Mouse (Mus musculus) lung, postnatal 0 days (tissue): ENCODE data around the gene Helq. TPM values are rescaled to one million over a fixed set of nuclear protein-coding genes. Genes with fewer than 3 reads are reported as not detected.

Experiments
- ATAC-seq: fragments of 200-750 bp; cut with Nextera tagmentation; 2 replicates; pipeline ENCODE4 v1.8.0; 2017; ENCODE audit warnings: moderate library complexity
- DNase-seq: peaks from one replicate; pipeline ENCODE4 v3.0.0-alpha.2; 2016; ENCODE audit warnings: low spot score
- H3K27ac ChIP-seq: fragments of 300-500 bp; sonication (generic); 2 replicates; pipeline ENCODE4 v1.5.1; 2014; ENCODE audit warnings: antibody characterized with exemption, mild to moderate bottlenecking, low read length, mixed read lengths
- H3K27me3 ChIP-seq: fragments of 300-500 bp; sonication (generic); replicated peaks from 2 replicates; pipeline ENCODE4 v1.6.1; 2014; ENCODE audit warnings: low read length, mixed read lengths; ENCODE audit not compliant: insufficient read depth
- H3K36me3 ChIP-seq: fragments of 300-500 bp; sonication (generic); 2 replicates; pipeline ENCODE4 v1.6.1; 2014; ENCODE audit warnings: low read length, mixed read lengths; ENCODE audit not compliant: insufficient read depth
- H3K4me1 ChIP-seq: fragments of 300-500 bp; sonication (generic); 2 replicates; pipeline ENCODE4 v1.6.1; 2014; ENCODE audit warnings: antibody characterized with exemption, low read depth, low read length, mixed read lengths; ENCODE audit not compliant: insufficient read depth
- H3K4me2 ChIP-seq: fragments of 300-500 bp; sonication (generic); replicated peaks from 2 replicates; pipeline ENCODE4 v1.6.1; 2014; ENCODE audit warnings: low read depth, mild to moderate bottlenecking, low read length, moderate library complexity, mixed read lengths
- H3K4me3 ChIP-seq: fragments of 300-500 bp; sonication (generic); 2 replicates; pipeline ENCODE4 v1.5.1; 2014; ENCODE audit warnings: low read depth, low read length
- H3K9ac ChIP-seq: fragments of 300-500 bp; sonication (generic); replicated peaks from 2 replicates; pipeline ENCODE4 v1.6.1; 2014; ENCODE audit warnings: low read depth, mild to moderate bottlenecking
- H3K9me3 ChIP-seq: fragments of 300-500 bp; sonication (generic); 2 replicates; pipeline ENCODE4 v1.6.1; 2016; ENCODE audit warnings: low read length, mixed read lengths
- CTCF ChIP-seq: IDR thresholded peaks from 2 replicates; pipeline ENCODE4 v1.5.1; 2016; ENCODE audit warnings: antibody characterized with exemption, mild to moderate bottlenecking
- EP300 ChIP-seq: IDR thresholded peaks from 2 replicates; pipeline ENCODE4 v1.6.1; 2016; ENCODE audit warnings: antibody characterized with exemption, mild to moderate bottlenecking, control low read depth
- WGBS: fragments of 180-500 bp; shearing (Covaris S2); extraction: QIAGEN DNeasy Blood & Tissue Kit; methylation state at CpG from one replicate; pipeline ENCODE4 v1.1.7; 2014; 5-methylcytosine and 5-hydroxymethylcytosine counted together
- polyA plus RNA-seq: library from polyadenylated mRNA; unstranded; fragments of >200 nt; fragmentation: Nextera tagmentation; extraction: Ambion mirVana; gene quantifications from 2 replicates; pipeline ENCODE4 v1.2.1, GENCODE M21; 2015

Helq gene
- polyA plus RNA-seq, 1 experiment from 2014 or later = 6.8 TPM

DNA sequence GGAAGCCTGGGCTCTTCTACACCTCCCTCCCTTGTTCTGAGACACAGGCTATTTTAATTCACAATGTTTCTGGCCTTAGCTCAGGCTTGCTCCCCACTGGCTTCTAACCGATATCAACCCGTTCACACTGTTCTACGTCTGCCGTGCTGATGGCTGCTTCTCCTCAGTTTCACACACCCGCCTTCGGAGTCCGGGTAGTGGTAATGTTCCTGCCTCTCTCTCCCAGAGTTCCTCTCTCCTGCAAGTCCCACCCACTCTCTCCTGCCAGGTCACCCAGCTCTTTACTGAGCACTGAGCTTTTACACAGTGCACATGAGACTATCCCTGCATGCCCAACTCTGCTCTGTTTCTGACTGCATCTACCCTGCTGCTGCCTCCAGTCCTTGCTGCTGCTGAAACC, 32.4 kb downstream of the Helq start:
- Histone ChIP-seq H3K9me3 (no peaks in the 10 kb centered on the region), H3K4me2 (no peak overlapping the region), H3K4me3 (no peak overlapping the region), H3K9ac (no peak overlapping the region), H3K4me1 (no peaks in the 10 kb centered on the region), H3K27me3 (no peaks in the 10 kb centered on the region), H3K36me3 (no peaks in the 10 kb centered on the region; the same call in 1 of the 2 replicates), H3K27ac (no peak overlapping the region)
- TF ChIP-seq EP300 (no peak), CTCF (no peak)
- DNase-seq (no peak), ATAC-seq (no peak)
- 85% methylated on average over 7 of the region's 7 CpGs for WGBS

GRCm38 (mm10) chr5:100761736-100762135, 36.7 kb downstream of the Helq start:
- no peaks in the 10 kb centered on the region for H3K9me3 ChIP-seq
- no peak overlapping the region for H3K4me2 ChIP-seq
- no peak for DNase-seq
- ATAC-seq = no peak
- no peaks in the 10 kb centered on the region for H3K36me3 ChIP-seq
- no peak overlapping the region for H3K9ac ChIP-seq
- 84% methylated on average over 7 of the region's 7 CpGs for WGBS
- no peaks in the 10 kb centered on the region for H3K4me1 ChIP-seq
- no peaks in the 10 kb centered on the region for H3K27me3 ChIP-seq
- H3K27ac ChIP-seq = no peak overlapping the region
- no peak overlapping the region for H3K4me3 ChIP-seq
- TF ChIP-seq EP300 = no peak
- TF ChIP-seq CTCF = no peak

- no peaks in the 10 kb centered on the region for H3K27me3 ChIP-seq
- no peaks in the 10 kb centered on the region for H3K36me3 ChIP-seq
- ATAC-seq (no peak), DNase-seq (no peak)
- H3K4me3 ChIP-seq = no peak overlapping the region
- H3K4me2 ChIP-seq = no peak overlapping the region
- no peak overlapping the region for H3K27ac ChIP-seq
- WGBS = 82% methylated on average over 10 of the region's 10 CpGs
- H3K4me1 ChIP-seq = no peaks in the 10 kb centered on the region
- no peak overlapping the region for H3K9ac ChIP-seq
- no peaks in the 10 kb centered on the region for H3K9me3 ChIP-seq
- no peak for TF ChIP-seq CTCF
- TF ChIP-seq EP300 = no peak
These were observed 38.2 kb downstream of the Helq start for GRCm38 (mm10) chr5:100760049-100760663.

DNA sequence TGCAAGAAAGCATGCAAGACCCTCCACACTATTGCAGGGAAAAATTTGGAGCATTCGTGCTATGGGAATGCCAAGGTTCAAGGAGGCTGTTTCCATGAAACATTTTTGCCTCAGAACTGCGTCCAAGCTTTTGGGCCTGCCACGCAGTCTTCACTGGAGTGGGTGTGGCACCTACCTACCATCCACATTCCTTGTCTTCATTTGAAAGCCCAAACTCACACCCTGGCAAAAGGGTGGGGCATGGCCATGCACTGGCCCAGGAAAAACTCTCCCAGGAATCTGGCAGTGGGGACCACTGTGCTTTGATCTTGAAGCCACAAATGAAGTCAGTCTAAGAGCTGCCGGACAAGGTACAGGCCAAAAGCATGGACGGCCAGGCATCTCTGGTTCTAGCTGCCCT, 40.3 kb downstream of the Helq start:
- Histone ChIP-seq H3K27me3 (no peaks in the 10 kb centered on the region), H3K36me3 (no peaks in the 10 kb centered on the region), H3K9ac (no peak overlapping the region), H3K4me3 (no peak overlapping the region), H3K4me2 (no peak overlapping the region), H3K4me1 (no peaks in the 10 kb centered on the region), H3K9me3 (no peaks in the 10 kb centered on the region), H3K27ac (no peak overlapping the region)
- DNase-seq = no peak
- no peak for ATAC-seq
- TF ChIP-seq EP300 (no peak), CTCF (no peak)
- WGBS = 91% methylated on average over 5 of the region's 5 CpGs

GRCm38 (mm10) chr5:100753407-100753806, 45.0 kb downstream of the Helq start:
- WGBS = 60% methylated on average over 7 of the region's 7 CpGs
- Histone ChIP-seq H3K27ac (no peak overlapping the region), H3K9ac (no peak overlapping the region), H3K4me1 (no peaks in the 10 kb centered on the region), H3K4me2 (no peak overlapping the region), H3K36me3 (no peaks in the 10 kb centered on the region), H3K9me3 (no peaks in the 10 kb centered on the region), H3K4me3 (no peak overlapping the region), H3K27me3 (no peaks in the 10 kb centered on the region)
- TF ChIP-seq CTCF = no peak
- no peak for TF ChIP-seq EP300
- ATAC-seq (no peak), DNase-seq (no peak)

DNA sequence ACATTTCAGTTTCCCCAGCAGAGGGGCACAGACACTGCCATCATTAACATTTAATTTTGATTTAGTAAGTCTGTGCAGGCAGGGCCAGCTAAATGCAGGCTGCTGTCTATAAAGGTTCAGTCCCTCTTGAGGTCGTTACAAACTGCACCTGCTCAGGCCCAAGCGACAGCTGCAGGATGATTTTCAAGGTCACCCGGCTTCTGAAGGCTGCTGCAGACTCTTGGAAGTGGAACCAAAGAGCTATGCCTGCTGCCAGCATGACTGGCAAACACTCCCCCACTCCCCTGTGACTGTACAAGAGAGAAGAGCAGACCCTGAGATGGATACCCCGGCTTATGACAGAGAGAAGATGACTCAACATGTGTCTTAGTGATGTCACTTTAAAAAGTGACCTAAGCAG, 46.7 kb downstream of the Helq start:
- 60% methylated on average over 4 of the region's 4 CpGs for WGBS
- Histone ChIP-seq H3K27me3 (no peaks in the 10 kb centered on the region), H3K4me2 (no peak overlapping the region), H3K4me3 (no peak overlapping the region), H3K4me1 (no peaks in the 10 kb centered on the region), H3K9ac (no peak overlapping the region), H3K27ac (no peak overlapping the region), H3K9me3 (no peaks in the 10 kb centered on the region), H3K36me3 (no peaks in the 10 kb centered on the region)
- no peak for ATAC-seq
- no peak for DNase-seq
- no peak for TF ChIP-seq EP300
- TF ChIP-seq CTCF = no peak
